Mouse (Mus musculus): ENCODE measurements at regions not wholly inside any gene's neighbourhood (a gene's known extent, or its start where the extent isn't known, plus 50 kb on each side); places are given as distances from the start of the nearest gene placed in this dataset.
A peak's percentile ranks its signal among the peaks of the same experiment; 100 is the strongest.

GRCm38 (mm10) chr2:56083226-56083625, 647.5 kb downstream of the Kcnj3 start:
- no peak for DNase-seq (ENCODE audit: low spot score in 2 of 2)

- no peak for DNase-seq (ENCODE audit: low spot score in 2 of 2)
Measured at GRCm38 (mm10) chr2:56109531-56109930, 673.8 kb downstream of the Kcnj3 start.

GRCm38 (mm10) chr2:56109975-56110374, 674.2 kb downstream of the Kcnj3 start:
- no peak for DNase-seq (ENCODE audit: low spot score in 2 of 2)

- peak in 1 of 2 experiments; percentile 15 for DNase-seq (ENCODE audit: low spot score in 2 of 2)
Measured at GRCm38 (mm10) chr2:56114469-56114868, 678.7 kb downstream of the Kcnj3 start.

GRCm38 (mm10) chr2:56119368-56119767, 683.6 kb downstream of the Kcnj3 start:
- peak in 1 of 2 experiments; percentile 4 for DNase-seq (ENCODE audit: low spot score in 2 of 2)

GRCm38 (mm10) chr2:56147107-56147615, 711.4 kb downstream of the Kcnj3 start:
- DNase-seq (ENCODE audit: low spot score in 2 of 2), result no peak

GRCm38 (mm10) chr2:56196449-56196848, 760.7 kb downstream of the Kcnj3 start:
- peak in 1 of 2 experiments; percentile 9 for DNase-seq (ENCODE audit: low spot score in 2 of 2)

GRCm38 (mm10) chr2:56227476-56227875, 791.7 kb downstream of the Kcnj3 start:
- DNase-seq (ENCODE audit: low spot score in 2 of 2), result no peak

- DNase-seq (ENCODE audit: low spot score in 2 of 2), result peak in 1 of 2 experiments; percentile 19
Measured at GRCm38 (mm10) chr2:56233042-56233441, 797.3 kb downstream of the Kcnj3 start.

GRCm38 (mm10) chr2:56257044-56257954, 821.5 kb downstream of the Kcnj3 start:
- peak in 1 of 2 experiments; percentile 17 for DNase-seq (ENCODE audit: low spot score in 2 of 2)

GRCm38 (mm10) chr2:56304920-56305319, 818.9 kb downstream of the Nr4a2 start:
- no peak for DNase-seq (ENCODE audit: low spot score in 2 of 2)

- DNase-seq (ENCODE audit: low spot score in 2 of 2), result no peak
Measured at GRCm38 (mm10) chr2:56321692-56322091, 802.1 kb downstream of the Nr4a2 start.

GRCm38 (mm10) chr2:56322508-56322907, 801.3 kb downstream of the Nr4a2 start:
- DNase-seq (ENCODE audit: low spot score in 2 of 2), result no peak

GRCm38 (mm10) chr2:56335974-56336373, 787.8 kb downstream of the Nr4a2 start:
- DNase-seq (ENCODE audit: low spot score in 2 of 2), result no peak

- DNase-seq (ENCODE audit: low spot score in 2 of 2), result no peak
Measured at GRCm38 (mm10) chr2:56364065-56364464, 759.7 kb downstream of the Nr4a2 start.

All from left cerebral cortex, adult 8-10 months (tissue).